Mouse (Mus musculus) CH12.LX (cell line): ENCODE results near the gene Ttc34. TPM values are rescaled to one million over a fixed set of nuclear protein-coding genes. Genes with fewer than 3 reads are reported as not detected.

Experiments
- DNase-seq: peaks from one replicate; pipeline ENCODE4 v3.0.0-alpha.2; 2013; ENCODE audit errors: extremely low read depth
- H3K27ac ChIP-seq: 2 replicates; pipeline ENCODE4 v1.5.1; 2012; ENCODE audit warnings: low read depth, mild to moderate bottlenecking, control low read depth, moderate library complexity; ENCODE audit not compliant: insufficient read depth
- H3K27me3 ChIP-seq: replicated peaks from 2 replicates; pipeline ENCODE3; 2012; ENCODE audit warnings: inconsistent platforms
- H3K36me3 ChIP-seq, 2 experiments: replicated peaks in 1 of 2; 2 replicates each; pipeline versions ENCODE3 to v1.6.1; 2012; ENCODE audit warnings: inconsistent platforms in 1 of 2, low read length in 1 of 2, mild to moderate bottlenecking in 1 of 2, mixed read lengths in 1 of 2, moderate library complexity in 1 of 2; ENCODE audit not compliant: control insufficient read depth in 1 of 2, insufficient read depth in 1 of 2
- H3K4me1 ChIP-seq, 2 experiments: 2 replicates each; pipeline ENCODE4 v1.6.1; 2012; ENCODE audit warnings: inconsistent platforms in 1 of 2, moderate library complexity in 1 of 2; ENCODE audit not compliant: insufficient read depth in 2 of 2, control insufficient read depth in 1 of 2
- H3K4me2 ChIP-seq: 2 replicates; pipeline ENCODE4 v1.6.1; 2012; ENCODE audit warnings: low read depth, mild to moderate bottlenecking, control low read depth; ENCODE audit not compliant: poor library complexity, insufficient read depth, severe bottlenecking
- H3K4me3 ChIP-seq, 3 experiments: fragments of 150-350 bp in 1 of 3; sonication (generic) in 1 of 3; replicated peaks in 1 of 3; 2 replicates each; pipeline versions ENCODE3 to v1.5.1; 2011 to 2012; ENCODE audit warnings: low read depth in 2 of 3, low read length in 2 of 3, mild to moderate bottlenecking in 2 of 3, moderate library complexity in 2 of 3, control low read depth in 1 of 3, improper control_type of control experiment in 1 of 3, inconsistent platforms in 1 of 3, mixed read lengths in 1 of 3; ENCODE audit not compliant: poor library complexity in 1 of 3
- H3K79me2 ChIP-seq: replicated peaks from 2 replicates; pipeline ENCODE4 v1.6.1; 2012; ENCODE audit warnings: mild to moderate bottlenecking, moderate library complexity; ENCODE audit not compliant: control insufficient read depth, poor library complexity, insufficient read depth, severe bottlenecking; ENCODE audit errors: extremely low read depth
- H3K9ac ChIP-seq: 2 replicates; pipeline ENCODE4 v1.6.1; 2012; ENCODE audit warnings: low read depth, mild to moderate bottlenecking, control low read depth, moderate library complexity; ENCODE audit not compliant: insufficient read depth
- H3K9me3 ChIP-seq: replicated peaks from 2 replicates; pipeline ENCODE3; 2012; ENCODE audit warnings: low read length, inconsistent platforms, mixed read lengths
- CHD1 ChIP-seq: IDR thresholded peaks from 2 replicates; pipeline ENCODE4 v1.6.1; 2012; ENCODE audit warnings: low read depth, low read length, improper control_type of control experiment, inconsistent platforms
- CHD2 ChIP-seq: IDR thresholded peaks from 2 replicates; pipeline ENCODE4 v1.6.1; 2011; ENCODE audit warnings: low read length, improper control_type of control experiment
- CTCF ChIP-seq, 2 experiments: IDR thresholded peaks in 1 of 2; conservative IDR thresholded peaks in 1 of 2; 2 replicates each; pipeline ENCODE4 v1.5.1; 2011 to 2012; ENCODE audit warnings: low read depth in 2 of 2, low read length in 2 of 2, improper control_type of control experiment in 1 of 2, inconsistent platforms in 1 of 2, mild to moderate bottlenecking in 1 of 2, moderate library complexity in 1 of 2
- ELF1 ChIP-seq: IDR thresholded peaks from 2 replicates; pipeline ENCODE4 v1.6.1; 2014; ENCODE audit warnings: low read depth, mild to moderate bottlenecking, inconsistent platforms, low read length, improper control_type of control experiment
- EP300 ChIP-seq: IDR thresholded peaks from 2 replicates; pipeline ENCODE4 v1.6.1; 2011; ENCODE audit warnings: low read length, improper control_type of control experiment
- IRF4 ChIP-seq: IDR thresholded peaks from 2 replicates; pipeline ENCODE4 v1.6.1; 2014; ENCODE audit warnings: low read depth, mild to moderate bottlenecking, inconsistent platforms, low read length, improper control_type of control experiment
- KAT2A ChIP-seq: IDR thresholded peaks from 2 replicates; pipeline ENCODE4 v1.6.1; 2012; ENCODE audit warnings: low read length, improper control_type of control experiment, inconsistent platforms; ENCODE audit not compliant: insufficient replicate concordance
- MAX ChIP-seq: IDR thresholded peaks from 2 replicates; pipeline ENCODE4 v1.6.1; 2011; ENCODE audit warnings: low read length, improper control_type of control experiment
- MEF2A ChIP-seq: IDR thresholded peaks from 2 replicates; pipeline ENCODE4 v1.6.1; 2014; ENCODE audit warnings: low read depth, mild to moderate bottlenecking, inconsistent platforms, low read length, improper control_type of control experiment, borderline replicate concordance
- PAX5 ChIP-seq: IDR thresholded peaks from 2 replicates; pipeline ENCODE4 v1.6.1; 2012; ENCODE audit warnings: low read length, inconsistent platforms, mixed read lengths
- POLR2A ChIP-seq: IDR thresholded peaks from 2 replicates; pipeline ENCODE4 v1.6.1; 2011; ENCODE audit warnings: low read depth, mild to moderate bottlenecking, improper control_type of control experiment, low read length
- POLR2AphosphoS2 ChIP-seq: IDR thresholded peaks from 2 replicates; pipeline ENCODE4 v1.6.1; 2011; ENCODE audit warnings: low read depth, low read length, improper control_type of control experiment
- RAD21 ChIP-seq: IDR thresholded peaks from 2 replicates; pipeline ENCODE4 v1.6.1; 2011; ENCODE audit warnings: low read depth, mild to moderate bottlenecking, low read length, improper control_type of control experiment, moderate library complexity
- RCOR1 ChIP-seq: conservative IDR thresholded peaks from 2 replicates; pipeline ENCODE4 v1.6.1; 2012; ENCODE audit warnings: low read depth, mild to moderate bottlenecking, inconsistent platforms, low read length, improper control_type of control experiment
- SIN3A ChIP-seq: IDR thresholded peaks from 2 replicates; pipeline ENCODE4 v1.6.1; 2012; ENCODE audit warnings: low read length, improper control_type of control experiment, inconsistent platforms
- TBP ChIP-seq: conservative IDR thresholded peaks from 2 replicates; pipeline ENCODE4 v1.6.1; 2011; ENCODE audit warnings: low read depth, low read length, improper control_type of control experiment
- TCF12 ChIP-seq: IDR thresholded peaks from 2 replicates; pipeline ENCODE4 v1.6.1; 2014; ENCODE audit warnings: low read depth, mild to moderate bottlenecking, inconsistent platforms, low read length, improper control_type of control experiment
- UBTF ChIP-seq: IDR thresholded peaks from 2 replicates; pipeline ENCODE4 v1.6.1; 2012; ENCODE audit warnings: low read depth, mild to moderate bottlenecking, inconsistent platforms, low read length, improper control_type of control experiment, moderate library complexity
- USF1 ChIP-seq: IDR thresholded peaks from 2 replicates; pipeline ENCODE4 v1.6.1; 2014; ENCODE audit warnings: low read depth, mild to moderate bottlenecking, inconsistent platforms, low read length, improper control_type of control experiment
- USF2 ChIP-seq: conservative IDR thresholded peaks from 2 replicates; pipeline ENCODE4 v1.6.1; 2011; ENCODE audit warnings: low read depth, low read length, improper control_type of control experiment
- ZC3H11A ChIP-seq: IDR thresholded peaks from 2 replicates; pipeline ENCODE4 v1.6.1; 2012; ENCODE audit warnings: low read depth, mild to moderate bottlenecking, inconsistent platforms, low read length, improper control_type of control experiment
- ZKSCAN1 ChIP-seq: IDR thresholded peaks from 2 replicates; pipeline ENCODE4 v1.6.1; 2012; ENCODE audit warnings: low read depth, inconsistent platforms, low read length, improper control_type of control experiment, borderline replicate concordance
- ZMIZ1 ChIP-seq: IDR thresholded peaks from 2 replicates; pipeline ENCODE4 v1.6.1; 2012; ENCODE audit warnings: low read depth, mild to moderate bottlenecking, inconsistent platforms, low read length, improper control_type of control experiment
- ZNF384 ChIP-seq: IDR thresholded peaks from 2 replicates; pipeline ENCODE4 v1.6.1; 2012; ENCODE audit warnings: low read depth, low read length, improper control_type of control experiment, inconsistent platforms
- dilution Hi-C: fragments of 300-500 bp; cut with MboI; formaldehyde crosslinking; loops from 2 replicates; pipeline ENCODE4 v1.14.3; 2020; ENCODE audit warnings: low sequenced_read_pairs; ENCODE audit not compliant: extremely low pct_unique_long_range_greater_than_20kb, extremely low pct_ligation_motif_present
- in situ Hi-C: fragments of 300-500 bp; cut with MboI; formaldehyde crosslinking; loops from 3 replicates; pipeline ENCODE4 v1.14.3; 2019; ENCODE audit warnings: low sequenced_read_pairs, low pct_ligation_motif_present, low pct_unique_long_range_greater_than_20kb, mixed read lengths
- polyA plus RNA-seq: library from polyadenylated mRNA; unstranded; fragments of >175 nt; gene quantifications from 2 replicates; pipeline ENCODE4 v1.2.1, GENCODE M21; 2012; ENCODE audit warnings: low read depth; ENCODE audit not compliant: insufficient read length
- total RNA-seq, 2 experiments: library from RNA; depleted of rRNA; stranded (reverse); fragments of 300-350 nt in 1 of 2; fragments of >200 nt in 1 of 2; gene quantifications; 2 replicates each; pipeline ENCODE4 v1.2.3; 2012 to 2014

Gene Ttc34
- total and polyA plus RNA-seq, 3 experiments = not detected

DNA sequence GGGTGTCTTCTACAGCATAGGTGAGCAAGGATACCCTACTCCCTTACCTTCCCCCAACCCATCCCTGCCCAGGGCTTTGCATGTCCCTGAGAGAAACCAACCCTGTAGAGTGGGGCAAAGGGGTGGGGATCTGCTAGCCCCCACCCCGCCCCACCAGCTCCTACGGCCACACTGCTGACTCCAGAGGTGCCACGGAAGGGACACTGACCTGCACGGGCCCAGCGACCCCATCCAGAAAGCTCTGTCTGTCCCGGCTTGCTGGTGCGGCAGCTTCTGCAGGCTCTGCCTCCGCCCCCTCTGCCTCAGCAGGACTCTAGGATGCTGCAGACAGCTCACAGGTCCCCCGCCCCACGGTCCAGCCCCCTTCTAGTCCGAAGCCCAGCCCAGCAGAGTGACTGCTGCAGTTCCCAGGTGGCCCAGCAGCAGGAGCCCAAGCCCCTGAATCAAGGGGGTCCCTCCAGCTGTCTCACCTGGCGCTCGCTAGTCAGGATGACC is 34.5 kb downstream of the Ttc34 start:
- Histone ChIP-seq H3K4me1 (no peaks in the 10 kb centered on the region), H3K4me3 (no peak overlapping the region), H3K27me3 (peaks cover 81% of the 10 kb centered on the region), H3K36me3 (no peaks in the 10 kb centered on the region), H3K9ac (no peak overlapping the region), H3K4me2 (no peak overlapping the region), H3K79me2 (no peaks in the 10 kb centered on the region), H3K27ac (no peak overlapping the region), H3K9me3 (peaks cover 7% of the 10 kb centered on the region)
- no peak for DNase-seq
- TF ChIP-seq CTCF (conservative IDR thresholded peaks at IDR 0.05 in 1 of 2, IDR thresholded peaks at IDR 0.05 in 1 of 2; ENCODE audit: low read depth in 2 of 2, low read length in 2 of 2) (0 out of 4 replicates have a peak, but pooled peaks of 1 of the 2 experiments have one; percentile 9), TCF12 (no peak)
- dilution Hi-C loops = no loop called here
- in situ Hi-C loops = no loop called here

DNA sequence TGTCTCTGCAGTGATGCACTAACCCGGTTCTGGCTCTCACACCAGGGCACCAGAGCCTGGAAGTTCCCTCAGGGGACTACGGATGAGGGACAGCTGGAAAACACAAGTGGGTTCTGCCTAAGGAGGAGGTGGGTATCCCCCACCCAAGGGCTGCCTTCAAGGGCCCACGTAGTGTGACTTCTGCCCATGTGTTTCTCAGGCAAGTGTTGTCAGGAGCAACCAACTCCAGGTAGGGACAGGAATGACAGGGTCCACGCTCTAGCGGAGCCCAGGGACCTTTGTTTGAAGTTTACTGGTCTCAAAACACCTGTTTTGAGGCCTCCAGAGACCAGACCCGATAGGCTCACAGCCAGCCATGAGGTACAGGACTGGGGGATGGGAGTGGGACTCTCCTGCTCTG is 35.9 kb downstream of the Ttc34 start:
- H3K4me1 ChIP-seq = peaks cover 0 to under 1% of the 10 kb centered on the region in 2 experiments; a peak in 2 of 4 replicates
- H3K4me3 ChIP-seq = no peak overlapping the region
- no peak for TF ChIP-seq ZMIZ1
- TF ChIP-seq RAD21 = no peak
- H3K4me2 ChIP-seq = no peak overlapping the region
- H3K9me3 ChIP-seq = peaks cover 7% of the 10 kb centered on the region
- dilution Hi-C loops = no loop called here
- H3K27ac ChIP-seq = no peak overlapping the region
- in situ Hi-C loops = no loop called here
- no peak for DNase-seq
- H3K79me2 ChIP-seq = no peaks in the 10 kb centered on the region
- H3K36me3 ChIP-seq = no peaks in the 10 kb centered on the region
- H3K9ac ChIP-seq = no peak overlapping the region
- H3K27me3 ChIP-seq = peaks cover 72% of the 10 kb centered on the region

DNA sequence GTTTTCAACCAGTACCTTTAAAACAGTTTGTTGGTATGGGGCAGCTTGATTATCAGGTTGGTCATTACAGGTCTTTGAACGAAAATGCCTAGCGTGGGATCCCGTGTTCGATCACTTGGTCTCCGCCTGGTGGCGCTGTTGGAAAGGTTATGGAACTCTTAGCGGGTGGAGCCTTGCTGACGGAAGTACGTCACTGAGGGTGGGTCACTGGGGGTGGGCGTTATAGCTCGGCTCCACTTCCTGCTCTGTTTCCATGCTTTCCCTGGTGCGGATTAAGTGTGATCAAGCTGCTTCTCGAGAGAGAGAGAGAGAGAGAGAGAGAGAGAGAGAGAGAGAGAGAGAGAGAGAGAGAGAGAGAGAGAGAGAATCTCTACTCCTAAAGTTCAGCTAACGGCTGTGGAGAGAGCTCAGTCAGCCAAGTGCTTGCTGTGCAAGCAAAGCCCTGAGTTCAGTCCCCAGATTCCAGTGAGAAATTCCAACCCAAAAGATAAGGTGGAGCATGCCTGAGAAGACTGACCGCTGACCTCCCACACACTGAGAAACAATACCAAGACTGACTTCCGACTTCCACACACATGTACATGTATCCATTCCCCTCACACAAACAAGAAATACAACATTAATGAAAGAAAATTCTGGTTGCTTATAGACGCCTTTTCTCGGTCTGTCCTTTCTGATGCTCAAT is 40.7 kb downstream of the Ttc34 start:
- in situ Hi-C loops = loop anchor here (5.0 kb wide), 1 partner anchor 189 kb away; the partner anchor contains the start of gene Pex10
- peak overlapping the region; percentile 90 for H3K9ac ChIP-seq
- no peak; the same call in 1 of the 2 replicates for TF ChIP-seq IRF4
- TF ChIP-seq KAT2A = no peak
- no peak for TF ChIP-seq MEF2A
- TF ChIP-seq POLR2A = peak; percentile 79
- TF ChIP-seq CTCF (conservative IDR thresholded peaks at IDR 0.05 in 1 of 2, IDR thresholded peaks at IDR 0.05 in 1 of 2; ENCODE audit: low read depth in 2 of 2, low read length in 2 of 2) = peak; percentile 65 to 97
- TF ChIP-seq USF2 = no peak
- TF ChIP-seq SIN3A = peak; percentile 47; the same call in 1 of the 2 replicates
- TF ChIP-seq ELF1 = peak; percentile 85
- no peak for TF ChIP-seq RCOR1
- peak; percentile 31; the same call in 1 of the 2 replicates for TF ChIP-seq ZC3H11A
- TF ChIP-seq CHD2 = 0 out of 2 replicates have a peak, but pooled peaks have one; percentile 24
- no peak for TF ChIP-seq EP300
- peak; percentile 98 for TF ChIP-seq RAD21
- 0 out of 2 replicates have a peak, but pooled peaks have one; percentile 34 for TF ChIP-seq ZMIZ1
- TF ChIP-seq ZNF384 = no peak
- TF ChIP-seq MAX = no peak
- TF ChIP-seq TBP = peak; percentile 75
- no peak; the same call in 1 of the 2 replicates for TF ChIP-seq CHD1
- TF ChIP-seq PAX5 = no peak
- TF ChIP-seq UBTF = no peak
- no peak for TF ChIP-seq USF1
- no peak for TF ChIP-seq POLR2AphosphoS2
- TF ChIP-seq ZKSCAN1 = no peak

More for the DNA sequence above, 40.7 kb downstream of the Ttc34 start:
- peaks cover 34% of the 10 kb centered on the region for H3K27me3 ChIP-seq
- H3K36me3 ChIP-seq = no peaks in the 10 kb centered on the region
- H3K9me3 ChIP-seq = peaks cover 2% of the 10 kb centered on the region
- H3K4me3 ChIP-seq = peak overlapping the region; percentile 47 to 51 (median 50)
- H3K4me1 ChIP-seq = peaks cover 7 to 28% of the 10 kb centered on the region in 2 experiments
- no peak overlapping the region; the same call in 1 of the 2 replicates for H3K27ac ChIP-seq
- peak overlapping the region; percentile 97 for H3K4me2 ChIP-seq
- H3K79me2 ChIP-seq = no peaks in the 10 kb centered on the region
- dilution Hi-C loops = loop anchor here (25.0 kb wide), 1 partner anchor 159 kb away; no protein-coding TSS in a partner anchor
- peak; percentile 97 for DNase-seq
